Mouse (Mus musculus): ENCODE results near the gene Shox2. TPM values are rescaled to one million over a fixed set of nuclear protein-coding genes. Genes with fewer than 3 reads are reported as not detected.

Gene Shox2
- not detected for polyA plus RNA-seq (2017; shearing (Covaris generic))

DNA sequence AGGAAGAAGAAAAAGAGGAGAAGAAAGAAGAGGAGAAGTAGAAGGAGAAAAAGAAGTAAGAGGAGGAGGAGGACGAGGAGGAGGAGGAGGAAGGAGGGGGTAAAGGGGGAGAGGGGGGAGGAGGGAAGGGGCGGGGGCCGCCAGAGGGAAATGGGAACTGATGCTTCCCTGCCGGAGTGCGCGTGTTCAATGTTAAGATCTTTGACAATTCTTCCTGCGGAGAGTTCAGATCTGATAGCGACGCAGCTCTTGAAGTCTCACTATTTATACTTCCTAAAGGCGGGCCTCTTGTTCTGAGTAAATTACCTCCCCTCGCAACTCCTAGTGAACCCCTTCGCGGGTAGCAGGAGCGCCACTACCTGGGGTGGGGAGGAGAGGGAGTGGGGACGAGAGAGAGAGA, at the start of gene Shox2:
TSS of gene Shox2 (minus strand) at position 66 of the 400 bp plus-strand sequence.

DNA sequence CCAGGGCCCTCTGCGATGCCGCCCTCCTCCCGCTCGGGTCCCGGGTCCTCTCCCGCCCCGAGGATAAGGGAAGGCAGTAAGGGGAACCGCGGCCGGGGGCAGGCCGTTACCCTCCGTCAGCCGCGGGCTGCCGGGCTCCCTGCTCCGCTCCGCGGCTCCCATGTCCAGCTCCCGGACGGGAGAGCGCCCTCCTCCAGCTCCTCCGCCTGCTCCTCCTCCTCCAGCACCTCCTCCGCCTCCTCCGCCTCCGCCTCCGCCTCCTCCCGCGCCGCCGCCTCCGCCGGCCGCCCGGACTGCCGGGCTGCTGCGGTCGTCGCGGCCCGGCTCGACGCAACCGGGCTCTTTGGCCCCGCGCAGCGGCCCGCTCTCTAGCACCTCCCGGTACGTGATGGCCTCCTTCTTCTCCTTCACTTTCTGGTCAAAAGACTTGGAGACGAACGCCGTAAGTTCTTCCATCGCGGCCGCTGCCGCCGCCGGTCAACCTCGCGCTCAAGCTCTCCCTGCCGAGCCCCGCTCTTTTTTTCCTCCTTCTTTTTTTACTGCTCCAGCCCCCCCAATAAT, 390 bp downstream of the Shox2 start, which contains the start of gene Rsrc1:
TSS of gene Rsrc1 (plus strand) at position 290 of the 561 bp plus-strand sequence.

Other genes starting within 250 kb of the Shox2 start
- 30.3 TPM for gene Rsrc1, start 381 bp downstream of the Shox2 start, polyA plus RNA-seq (2017; shearing (Covaris generic))